Mouse (Mus musculus) forebrain, embryonic 10.5 days (tissue): ENCODE data around the gene L1td1. TPM values are rescaled to one million over a fixed set of nuclear protein-coding genes. Genes with fewer than 3 reads are reported as not detected.

Experiments
- DNase-seq: peaks from one replicate; pipeline ENCODE4 v3.0.0-alpha.2; 2017; ENCODE audit warnings: low spot score; ENCODE audit errors: extremely low spot score
- H3K27ac ChIP-seq: fragments of 300-500 bp; sonication (generic); 2 replicates; pipeline ENCODE4 v1.5.1; 2016; ENCODE audit warnings: mild to moderate bottlenecking
- H3K27me3 ChIP-seq: fragments of 300-500 bp; sonication (generic); 2 replicates; pipeline ENCODE4 v1.6.1; 2016; ENCODE audit warnings: mild to moderate bottlenecking; ENCODE audit not compliant: poor library complexity, severe bottlenecking
- H3K36me3 ChIP-seq: fragments of 300-500 bp; sonication (generic); replicated peaks from 2 replicates; pipeline ENCODE4 v1.6.1; 2016; ENCODE audit warnings: mild to moderate bottlenecking, moderate library complexity
- H3K4me1 ChIP-seq: fragments of 300-500 bp; sonication (generic); 2 replicates; pipeline ENCODE4 v1.6.1; 2016
- H3K4me3 ChIP-seq: fragments of 300-500 bp; sonication (generic); 2 replicates; pipeline ENCODE4 v1.5.1; 2016; ENCODE audit warnings: mild to moderate bottlenecking, moderate library complexity
- H3K9me3 ChIP-seq: fragments of 300-500 bp; sonication (generic); 2 replicates; pipeline ENCODE4 v1.6.1; 2016; ENCODE audit warnings: mild to moderate bottlenecking, moderate library complexity
- WGBS: fragments of 180-500 bp; shearing (Covaris S2); methylation state at CpG from one replicate; pipeline ENCODE4 v1.1.7; 2016; 5-methylcytosine and 5-hydroxymethylcytosine counted together
- polyA plus RNA-seq: library from polyadenylated mRNA; unstranded; fragments of >200 nt; fragmentation: Nextera tagmentation; extraction: Ambion mirVana; gene quantifications from 2 replicates; pipeline ENCODE4 v1.2.1, GENCODE M21; 2016

L1td1 gene
- 0.16 and 0.33 TPM in 2 replicates for polyA plus RNA-seq

DNA sequence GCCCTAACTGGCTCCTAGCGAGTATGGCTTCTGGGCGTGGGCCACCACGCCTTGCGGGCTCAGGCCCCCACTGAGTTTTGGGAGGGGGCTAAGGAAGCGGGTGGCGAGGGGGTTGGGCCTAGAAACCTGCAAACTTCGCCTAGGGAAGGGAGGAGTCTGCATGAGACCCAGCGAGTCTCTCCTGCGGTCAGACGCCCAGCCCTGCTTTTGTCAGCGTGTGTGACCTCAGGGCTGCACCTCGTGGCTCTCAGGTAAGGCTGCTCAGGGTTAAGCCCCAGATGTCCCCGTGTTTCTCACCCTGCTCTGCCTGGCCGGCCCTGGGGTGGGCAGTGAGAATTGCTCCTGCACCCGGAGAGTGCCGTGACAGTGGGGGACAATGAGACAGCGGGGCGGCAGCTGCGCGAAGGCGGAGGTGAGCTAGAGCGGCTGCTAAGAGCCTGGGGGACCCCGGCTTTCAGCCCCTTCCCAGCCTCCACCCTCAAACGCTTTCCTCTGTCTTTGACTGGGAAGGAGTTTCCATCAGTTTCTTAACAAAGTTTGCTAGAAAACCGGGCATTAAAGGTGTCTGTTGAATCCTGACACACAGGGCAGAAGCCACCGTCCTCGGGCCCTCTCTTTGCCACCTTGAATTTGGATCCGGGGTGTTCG lies at the start of gene L1td1:
Gene L1td1 (plus strand): TSS at position 145 of the 648 bp plus-strand sequence.
- Histone ChIP-seq H3K27ac (peak within 1 kb of the TSS; percentile 72), H3K9me3 (no peaks in the 10 kb centered on the region), H3K27me3 (peaks cover 44% of the 10 kb centered on the region), H3K4me3 (peak within 1 kb of the TSS; percentile 52), H3K4me1 (peaks cover 22% of the 10 kb centered on the region), H3K36me3 (no peaks in the 10 kb centered on the region)
- 3% methylated on average over 29 of the region's 29 CpGs for WGBS
- DNase-seq, result peak; percentile 31

DNA sequence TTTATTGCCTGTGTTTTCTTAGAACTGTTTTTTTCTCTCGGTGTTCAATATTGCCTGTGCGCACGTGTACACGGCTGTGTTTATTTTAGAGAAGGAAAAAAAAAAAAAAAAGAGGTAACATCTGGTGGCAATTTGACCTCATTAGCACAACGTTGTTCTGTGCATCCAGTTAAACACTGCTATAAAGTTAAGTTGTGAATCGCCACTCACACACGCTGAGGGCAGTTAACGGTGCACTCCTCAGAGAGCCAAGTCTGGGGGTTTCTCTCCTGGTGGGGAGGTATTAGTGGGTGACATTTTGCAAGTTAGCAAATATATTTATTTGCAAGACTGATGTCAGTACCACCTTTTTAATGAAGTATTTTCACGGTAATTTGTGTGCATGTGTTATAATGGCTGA lies 49.0 kb upstream of the L1td1 start:
- peaks cover 9% of the 10 kb centered on the region; the same call in 1 of the 2 replicates for H3K4me1 ChIP-seq
- no peak overlapping the region for H3K27ac ChIP-seq
- H3K36me3 ChIP-seq, result no peaks in the 10 kb centered on the region
- H3K27me3 ChIP-seq, result no peaks in the 10 kb centered on the region
- H3K4me3 ChIP-seq, result no peak overlapping the region
- DNase-seq, result no peak
- 71% methylated on average over 9 of the region's 9 CpGs for WGBS
- no peaks in the 10 kb centered on the region for H3K9me3 ChIP-seq

DNA sequence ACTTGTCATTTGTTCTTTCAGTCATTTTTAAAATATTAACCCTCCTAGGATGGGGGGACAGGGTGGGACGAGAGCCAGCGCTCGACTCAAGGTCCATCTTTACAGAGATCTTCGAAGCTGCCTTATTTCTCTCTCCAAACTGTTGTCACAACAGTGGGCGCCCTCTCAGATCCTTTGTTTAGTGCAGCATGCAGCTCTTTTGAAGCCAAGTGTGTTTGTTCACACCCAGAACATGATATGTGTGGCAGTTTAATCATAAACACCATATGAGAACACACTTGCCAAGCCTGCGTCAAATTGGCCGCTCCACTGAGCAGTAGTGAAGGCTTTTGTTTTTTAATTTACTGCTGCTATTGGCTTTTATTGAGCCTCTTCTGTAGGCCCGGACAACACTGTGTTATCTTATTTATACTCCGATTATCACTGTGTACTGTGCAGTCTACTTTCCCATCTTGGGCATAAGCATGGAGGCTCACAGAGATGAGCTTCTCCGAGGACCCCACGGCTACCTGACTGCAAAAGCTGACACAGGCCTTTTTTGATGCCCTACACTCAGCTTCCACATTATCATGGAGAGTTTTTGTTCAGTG lies 39.8 kb upstream of the L1td1 start:
- Histone ChIP-seq H3K9me3 (no peaks in the 10 kb centered on the region), H3K27ac (no peak overlapping the region), H3K36me3 (peaks cover 11% of the 10 kb centered on the region), H3K27me3 (no peaks in the 10 kb centered on the region), H3K4me3 (no peak overlapping the region), H3K4me1 (no peaks in the 10 kb centered on the region)
- DNase-seq, result no peak
- 92% methylated on average over 11 of the region's 11 CpGs for WGBS

DNA sequence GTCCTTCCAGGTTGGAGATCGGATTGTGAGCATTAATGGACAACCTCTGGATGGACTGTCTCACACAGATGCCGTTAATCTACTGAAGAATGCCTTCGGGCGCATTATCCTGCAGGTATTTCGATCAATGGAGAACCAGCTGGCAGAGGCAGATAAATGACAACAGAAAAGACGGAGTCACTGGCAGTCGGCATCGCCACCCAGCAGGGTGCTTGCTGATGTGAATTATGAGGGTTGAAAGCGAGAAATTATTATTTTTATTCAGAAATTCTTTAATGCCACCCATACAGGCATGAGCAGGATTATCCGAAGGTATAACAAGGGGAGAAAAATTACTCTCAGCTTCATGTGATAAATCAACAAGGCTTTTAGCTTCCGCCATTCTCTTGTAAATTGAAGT lies 38.4 kb upstream of the L1td1 start:
- Histone ChIP-seq H3K4me3 (no peak overlapping the region), H3K9me3 (no peaks in the 10 kb centered on the region), H3K36me3 (peaks cover 11% of the 10 kb centered on the region), H3K4me1 (no peaks in the 10 kb centered on the region), H3K27ac (no peak overlapping the region), H3K27me3 (no peaks in the 10 kb centered on the region)
- no peak for DNase-seq
- 87% methylated on average over 11 of the region's 11 CpGs for WGBS

DNA sequence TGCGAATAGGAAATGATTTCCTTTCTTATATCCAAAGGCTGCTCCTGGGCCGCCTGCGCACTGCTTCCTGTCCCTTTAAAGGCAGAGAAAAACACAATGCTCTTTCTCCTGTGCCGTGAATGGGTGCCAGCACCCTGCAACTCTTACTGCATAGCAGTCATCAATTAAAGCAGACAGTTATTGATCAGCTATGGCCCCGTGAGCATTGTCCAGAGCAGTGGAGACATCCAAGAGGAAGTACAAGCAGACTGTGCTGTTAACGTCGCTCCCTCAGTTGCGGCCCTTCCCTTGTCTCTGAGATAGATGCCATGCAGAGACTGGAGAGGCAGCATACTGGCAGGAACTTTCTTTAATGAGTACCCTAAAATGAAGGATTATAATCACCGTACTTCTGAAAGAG lies 38.0 kb upstream of the L1td1 start:
- Histone ChIP-seq H3K27ac (no peak overlapping the region), H3K36me3 (peaks cover 11% of the 10 kb centered on the region), H3K9me3 (no peaks in the 10 kb centered on the region), H3K4me1 (no peaks in the 10 kb centered on the region), H3K27me3 (no peaks in the 10 kb centered on the region), H3K4me3 (no peak overlapping the region)
- DNase-seq, result no peak
- 93% methylated on average over 9 of the region's 9 CpGs for WGBS

DNA sequence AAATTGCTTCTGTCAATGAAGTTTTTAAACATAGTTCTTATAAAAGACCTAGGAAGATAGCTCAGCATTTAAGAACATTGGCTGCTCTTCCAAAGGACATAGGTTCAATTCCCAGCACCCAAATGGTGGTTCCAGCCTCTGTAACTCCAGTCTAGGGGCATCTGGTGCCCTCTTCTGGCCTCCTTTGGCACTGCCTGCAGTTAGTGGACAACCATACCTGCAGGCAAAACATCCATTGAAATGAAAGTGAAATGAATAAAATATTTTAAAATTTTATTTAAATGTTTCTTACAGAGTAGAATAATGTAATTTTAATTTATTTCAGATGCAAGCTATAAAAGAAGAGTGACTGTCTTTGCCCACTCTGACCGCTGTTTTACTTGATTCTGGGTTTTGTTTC lies 36.5 kb upstream of the L1td1 start:
- Histone ChIP-seq H3K27ac (no peak overlapping the region), H3K4me1 (no peaks in the 10 kb centered on the region), H3K9me3 (no peaks in the 10 kb centered on the region), H3K27me3 (no peaks in the 10 kb centered on the region), H3K36me3 (peaks cover 11% of the 10 kb centered on the region), H3K4me3 (no peak overlapping the region)
- WGBS, result 95% methylated on average over 1 of the region's 1 CpGs
- no peak for DNase-seq

DNA sequence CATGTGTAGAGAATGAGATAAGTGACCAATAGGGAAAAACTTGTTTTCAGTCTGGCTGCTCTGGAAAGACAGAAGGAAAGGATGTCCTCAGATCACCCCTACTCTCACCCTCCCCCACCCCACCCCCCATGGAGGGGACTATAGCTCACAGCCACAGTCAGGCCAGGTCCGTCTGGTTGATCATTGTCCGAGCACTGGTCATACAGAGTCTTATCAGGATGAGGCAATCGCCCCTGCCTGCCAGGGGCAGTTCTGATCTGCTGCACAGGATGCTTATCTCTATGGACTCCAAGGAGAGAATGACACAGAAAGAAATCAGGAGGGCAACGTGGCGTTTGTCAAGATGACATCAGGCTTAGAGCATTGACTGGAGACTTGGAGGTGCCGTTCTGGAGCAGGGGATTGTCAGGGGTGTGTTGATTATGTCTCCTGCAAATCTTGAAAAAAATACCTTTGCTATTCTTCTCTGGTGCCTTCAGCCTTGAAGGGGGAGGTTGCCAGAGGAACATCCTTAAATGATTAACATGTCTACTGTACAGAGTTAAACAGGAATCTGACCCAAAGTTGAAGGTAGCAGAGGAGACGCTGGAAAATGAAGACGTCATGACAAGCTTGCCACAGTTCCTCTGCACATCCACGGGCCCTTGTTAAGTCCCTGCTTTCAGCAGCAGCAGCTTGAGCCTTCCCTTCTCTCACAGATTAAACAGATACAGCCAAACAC lies 32.9 kb upstream of the L1td1 start:
- no peak for DNase-seq
- H3K4me1 ChIP-seq, result peaks cover under 1% of the 10 kb centered on the region; the same call in 1 of the 2 replicates
- WGBS, result 82% methylated on average over 9 of the region's 9 CpGs
- H3K27me3 ChIP-seq, result no peaks in the 10 kb centered on the region
- H3K9me3 ChIP-seq, result no peaks in the 10 kb centered on the region
- H3K36me3 ChIP-seq, result peaks cover 8% of the 10 kb centered on the region
- H3K27ac ChIP-seq, result no peak overlapping the region
- no peak overlapping the region for H3K4me3 ChIP-seq

DNA sequence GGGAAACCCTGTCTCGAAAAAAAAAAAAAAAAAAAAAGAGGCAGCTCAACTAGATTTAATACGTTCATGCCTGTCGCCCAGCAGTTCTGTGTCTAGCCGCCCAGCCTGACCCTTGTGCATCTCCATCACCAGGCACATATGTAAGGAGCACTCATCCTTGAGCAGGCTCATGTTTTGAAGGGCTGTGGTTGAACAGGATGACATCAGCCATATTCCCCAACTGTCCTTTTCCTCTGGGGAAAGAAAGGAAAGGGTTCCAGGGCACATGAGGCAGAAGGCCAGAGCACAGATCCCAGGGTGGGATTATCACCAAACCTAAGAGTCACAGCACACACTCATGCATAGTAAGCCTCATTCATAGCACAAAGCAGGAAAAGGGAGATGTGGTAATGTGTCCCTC lies 28.6 kb upstream of the L1td1 start:
- peaks cover 23% of the 10 kb centered on the region for H3K4me1 ChIP-seq
- H3K27ac ChIP-seq, result no peak overlapping the region
- no peaks in the 10 kb centered on the region for H3K27me3 ChIP-seq
- H3K36me3 ChIP-seq, result no peaks in the 10 kb centered on the region
- H3K4me3 ChIP-seq, result no peak overlapping the region
- no peaks in the 10 kb centered on the region for H3K9me3 ChIP-seq
- WGBS, result 89% methylated on average over 4 of the region's 4 CpGs
- no peak for DNase-seq

DNA sequence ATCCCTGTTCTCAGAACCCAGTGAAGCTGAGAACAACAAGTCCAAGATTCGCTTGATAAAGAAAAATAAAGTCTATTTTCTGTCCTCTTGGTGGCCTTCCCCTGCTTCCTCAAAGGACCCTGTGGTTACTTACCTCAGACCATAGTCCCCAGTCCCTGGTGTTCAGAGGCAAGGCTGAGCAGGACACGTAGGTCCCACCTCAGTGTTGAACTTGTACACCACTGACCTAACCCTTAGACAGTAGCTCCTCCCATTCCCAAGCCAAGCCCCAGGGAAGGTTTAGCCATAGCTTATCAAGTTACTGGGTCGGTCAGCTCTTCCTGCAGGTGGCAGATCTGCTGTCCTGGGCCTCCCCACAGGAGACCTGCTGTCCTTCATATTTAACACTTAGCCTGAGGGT lies 27.6 kb upstream of the L1td1 start:
- WGBS, result 65% methylated on average over 3 of the region's 3 CpGs
- Histone ChIP-seq H3K27me3 (no peaks in the 10 kb centered on the region), H3K4me1 (peaks cover 23% of the 10 kb centered on the region), H3K9me3 (no peaks in the 10 kb centered on the region), H3K27ac (no peak overlapping the region), H3K4me3 (no peak overlapping the region), H3K36me3 (no peaks in the 10 kb centered on the region)
- DNase-seq, result no peak

DNA sequence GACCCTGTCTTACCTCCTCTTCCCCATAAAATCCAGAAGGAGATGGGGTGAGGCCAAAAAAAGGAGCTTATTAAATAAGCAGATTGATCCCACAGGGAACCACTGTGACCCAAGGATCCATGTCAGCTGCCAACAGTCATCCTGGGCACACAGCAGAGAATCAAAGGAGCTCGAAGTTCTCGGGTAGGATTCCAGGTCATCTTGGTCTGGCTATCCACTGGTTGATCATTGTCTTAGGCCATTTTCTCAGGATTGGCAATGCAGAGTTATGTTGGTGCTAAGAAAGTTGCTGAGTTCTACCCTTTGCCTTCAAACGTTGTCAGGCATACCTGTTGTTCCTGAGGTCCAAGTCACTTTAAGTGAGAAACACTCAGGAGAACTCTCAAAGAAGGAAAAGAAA lies 26.4 kb upstream of the L1td1 start:
- H3K4me3 ChIP-seq, result no peak overlapping the region
- no peak for DNase-seq
- peaks cover 23% of the 10 kb centered on the region for H3K4me1 ChIP-seq
- H3K27ac ChIP-seq, result no peak overlapping the region
- 92% methylated on average over 3 of the region's 3 CpGs for WGBS
- no peaks in the 10 kb centered on the region for H3K36me3 ChIP-seq
- H3K27me3 ChIP-seq, result no peaks in the 10 kb centered on the region
- H3K9me3 ChIP-seq, result no peaks in the 10 kb centered on the region

DNA sequence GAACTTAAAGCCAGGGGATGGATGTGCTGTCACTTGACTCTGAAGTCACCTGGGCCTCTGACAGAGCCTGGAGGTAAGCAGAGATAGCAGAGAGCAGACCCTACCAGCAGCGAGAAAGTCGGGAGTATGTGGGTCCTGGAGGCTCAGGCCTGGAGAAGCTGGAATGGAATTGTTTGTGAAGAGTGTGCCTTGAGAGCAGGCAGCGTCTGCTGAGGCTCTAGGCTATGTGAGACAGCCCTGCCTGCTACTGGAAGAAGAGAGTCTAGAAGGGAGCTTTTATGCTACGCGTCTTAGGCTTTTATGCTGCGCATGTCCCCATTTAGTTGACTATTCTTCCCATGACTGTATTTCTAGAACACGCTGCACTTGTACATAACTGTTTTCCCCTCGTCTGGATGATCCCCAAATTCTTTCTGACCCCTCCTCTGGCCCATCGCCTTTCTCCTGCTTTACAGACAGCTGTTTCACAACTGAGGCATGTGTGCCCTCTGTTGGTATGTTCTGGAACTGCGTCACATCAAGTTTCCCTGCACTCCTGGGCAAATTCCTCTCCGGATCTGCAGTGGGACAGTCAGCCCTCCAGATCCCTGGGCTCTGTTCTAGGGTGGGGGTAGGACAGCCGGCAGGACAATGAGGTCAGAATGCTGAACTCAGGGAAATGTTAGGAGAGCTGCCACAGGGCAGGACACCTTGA lies 24.2 kb upstream of the L1td1 start:
- DNase-seq, result peak; percentile 79
- WGBS, result 30% methylated on average over 12 of the region's 12 CpGs
- H3K27me3 ChIP-seq, result no peaks in the 10 kb centered on the region
- no peaks in the 10 kb centered on the region for H3K36me3 ChIP-seq
- H3K4me3 ChIP-seq, result no peak overlapping the region
- H3K9me3 ChIP-seq, result no peaks in the 10 kb centered on the region
- H3K27ac ChIP-seq, result no peak overlapping the region; the same call in 1 of the 2 replicates
- peaks cover 23% of the 10 kb centered on the region for H3K4me1 ChIP-seq

DNA sequence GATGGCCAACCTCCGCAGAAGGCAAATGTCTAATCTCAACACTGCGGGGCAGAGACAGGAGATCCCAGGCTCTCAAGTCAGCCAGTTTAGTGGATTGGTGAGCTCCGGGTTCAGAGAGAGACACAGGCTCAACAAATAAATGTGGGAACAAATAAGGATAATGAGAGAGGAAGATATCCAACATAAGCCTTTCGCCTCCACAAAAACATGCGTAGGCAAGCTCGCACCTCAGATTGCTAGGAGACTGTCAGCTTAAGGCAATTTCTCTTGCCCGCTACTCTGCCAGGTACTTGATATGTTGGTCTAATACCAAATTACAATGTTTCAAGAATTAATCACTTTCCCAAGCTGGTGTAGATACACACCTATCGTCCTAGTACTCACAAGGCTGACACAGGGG lies 15.6 kb upstream of the L1td1 start:
- no peaks in the 10 kb centered on the region for H3K27me3 ChIP-seq
- no peak overlapping the region for H3K27ac ChIP-seq
- no peaks in the 10 kb centered on the region for H3K4me1 ChIP-seq
- no peak for DNase-seq
- no peak overlapping the region for H3K4me3 ChIP-seq
- 96% methylated on average over 8 of the region's 8 CpGs for WGBS
- H3K36me3 ChIP-seq, result no peaks in the 10 kb centered on the region
- H3K9me3 ChIP-seq, result no peaks in the 10 kb centered on the region
